Mouse (Mus musculus): ENCODE measurements around the gene Dennd4b. TPM values are rescaled to one million over a fixed set of nuclear protein-coding genes. Genes with fewer than 3 reads are reported as not detected.

Dennd4b gene
- total RNA-seq (2022), result 10 to 100 TPM; 35.2 to 38.6 (median 37.1) TPM

GRCm38 (mm10) chr3:90265034-90265931 is at the start of gene Dennd4b:
Gene Dennd4b, plus strand, starts transcription at chr3:90265185.
- peak; percentile 81 to 84 for DNase-seq (ENCODE audit: low spot score in 2 of 2)

- no peak for DNase-seq (ENCODE audit: low spot score in 2 of 2)
Observed at GRCm38 (mm10) chr3:90215825-90216380, 49.1 kb upstream of the Dennd4b start.

- no peak for DNase-seq (ENCODE audit: low spot score in 2 of 2)
Observed at GRCm38 (mm10) chr3:90220088-90220487, 44.9 kb upstream of the Dennd4b start.

DNA sequence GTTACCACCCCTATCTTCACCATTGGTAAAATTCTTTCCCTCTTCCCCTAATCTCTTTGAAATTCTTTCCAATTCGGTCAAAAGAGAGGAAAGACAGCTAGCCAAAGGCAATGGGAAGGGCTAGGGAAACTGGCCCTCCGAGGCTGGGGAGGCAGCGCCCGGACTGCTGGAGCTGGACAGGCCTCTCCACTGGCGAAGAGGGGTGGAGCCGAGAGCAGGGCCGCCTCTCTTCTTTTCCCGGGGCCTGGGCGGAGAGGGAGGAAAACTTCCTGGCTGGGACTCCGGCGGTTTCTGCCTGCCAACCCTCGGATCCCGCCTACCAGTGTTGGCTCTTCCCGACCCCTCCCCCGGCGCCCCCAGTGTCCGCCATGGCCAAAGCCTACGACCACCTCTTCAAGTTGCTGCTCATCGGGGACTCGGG is 44.4 kb upstream of the Dennd4b start:
- DNase-seq (ENCODE audit: low spot score in 2 of 2), result peak in 1 of 2 experiments; percentile 26

- DNase-seq (ENCODE audit: low spot score in 2 of 2), result no peak
Observed at GRCm38 (mm10) chr3:90221123-90221522, 43.9 kb upstream of the Dennd4b start.

DNA sequence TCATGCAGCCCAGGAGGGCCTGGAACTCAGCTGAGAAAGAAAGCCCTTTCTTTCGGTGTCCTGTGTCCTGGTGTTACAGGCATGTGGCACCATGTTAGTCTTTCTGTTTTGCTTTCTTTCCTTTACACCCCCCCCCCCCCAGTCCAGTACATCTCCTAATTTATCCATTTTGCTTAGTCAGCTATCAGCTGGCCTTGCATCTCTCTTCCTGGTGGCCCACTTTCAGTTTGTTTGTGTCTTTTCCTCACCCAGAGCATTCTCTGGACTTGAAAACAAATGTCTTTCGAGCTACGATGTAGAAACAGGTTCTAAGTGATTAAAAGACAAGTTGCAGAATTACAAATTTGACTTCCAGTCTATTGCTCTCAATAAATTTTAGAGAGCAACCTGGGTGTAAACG is 42.5 kb upstream of the Dennd4b start:
- DNase-seq (ENCODE audit: low spot score in 2 of 2), result no peak

DNA sequence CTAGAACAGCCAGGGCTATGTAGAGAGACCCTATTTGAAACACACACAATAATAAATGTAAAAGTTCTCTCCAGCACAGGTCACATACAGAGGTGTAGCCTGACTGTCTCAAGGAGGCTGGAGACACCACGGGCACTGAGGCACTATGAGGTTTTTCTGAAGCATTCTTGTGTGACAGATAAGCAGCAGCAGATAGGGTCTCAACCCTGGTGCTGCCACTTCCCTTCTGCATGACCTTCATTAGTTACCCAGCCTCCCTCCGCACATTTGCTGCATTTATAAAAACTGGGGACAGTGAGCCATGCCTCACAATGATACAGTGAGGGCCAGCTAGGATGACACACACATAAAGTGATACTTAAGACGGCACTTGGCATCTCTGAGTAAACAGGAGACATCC is 42.0 kb upstream of the Dennd4b start:
- DNase-seq (ENCODE audit: low spot score in 2 of 2), result no peak

- no peak for DNase-seq (ENCODE audit: low spot score in 2 of 2)
Observed at GRCm38 (mm10) chr3:90224331-90224730, 40.7 kb upstream of the Dennd4b start.

DNA sequence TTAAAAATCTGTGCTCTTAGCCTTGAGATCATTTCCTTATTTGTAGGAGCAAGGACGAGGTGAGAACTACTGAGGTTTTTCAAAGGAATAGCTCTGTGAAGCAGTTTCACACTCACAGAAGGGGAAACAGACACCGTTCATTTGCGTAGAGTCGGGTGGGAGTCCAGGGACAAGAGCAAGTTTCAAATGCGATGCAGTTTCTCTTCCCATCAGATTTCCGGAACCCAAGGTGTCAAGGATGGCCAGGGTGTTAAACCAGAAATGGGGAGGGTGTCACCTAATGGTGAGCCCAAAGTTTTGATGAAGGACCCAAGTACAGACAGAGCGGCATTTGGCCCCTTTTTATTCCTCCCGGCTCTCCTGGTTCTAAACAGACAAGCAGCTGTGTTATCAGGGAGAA is 33.9 kb upstream of the Dennd4b start:
- DNase-seq (ENCODE audit: low spot score in 2 of 2), result no peak

GRCm38 (mm10) chr3:90231507-90232333 is 33.3 kb upstream of the Dennd4b start, which contains the start of gene Jtb:
Gene Jtb, plus strand, starts transcription at chr3:90231597.
- peak; percentile 90 to 96 for DNase-seq (ENCODE audit: low spot score in 2 of 2)

GRCm38 (mm10) chr3:90241251-90241650 is 23.7 kb upstream of the Dennd4b start:
- no peak for DNase-seq (ENCODE audit: low spot score in 2 of 2)

DNA sequence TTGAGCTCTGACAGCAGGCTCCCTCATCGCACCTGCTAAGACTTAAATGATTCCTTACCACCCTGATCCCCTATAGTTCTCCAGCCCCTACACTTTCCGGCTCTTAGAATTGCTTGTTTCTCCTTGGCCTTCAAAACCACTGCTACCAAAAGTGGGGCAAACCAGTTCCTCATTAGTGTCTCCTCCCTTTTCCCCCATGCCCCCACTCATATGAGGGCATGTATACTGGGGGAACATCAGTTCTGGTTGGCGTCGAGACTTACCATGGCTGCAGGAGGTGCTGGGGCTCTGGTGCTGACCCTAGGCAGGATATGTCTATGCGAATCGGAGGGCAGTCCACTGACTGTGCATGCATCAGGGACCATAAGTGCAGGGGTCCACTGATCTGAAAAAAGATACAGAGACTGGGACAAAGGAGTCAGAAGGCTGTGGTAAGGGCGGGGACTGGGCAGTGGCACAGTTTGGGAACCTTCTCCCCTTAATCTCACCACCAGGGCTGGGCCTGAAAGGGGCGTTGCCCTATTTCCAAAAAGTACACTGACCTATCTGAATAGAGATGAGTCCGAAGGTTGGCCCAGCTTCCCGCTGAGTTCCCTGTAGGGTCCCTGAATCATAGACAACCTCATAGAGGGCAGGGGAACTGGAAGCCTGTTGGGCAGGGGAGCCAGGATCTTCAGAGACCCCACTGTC is 23.2 kb upstream of the Dennd4b start:
- DNase-seq (ENCODE audit: low spot score in 2 of 2), result no peak

DNA sequence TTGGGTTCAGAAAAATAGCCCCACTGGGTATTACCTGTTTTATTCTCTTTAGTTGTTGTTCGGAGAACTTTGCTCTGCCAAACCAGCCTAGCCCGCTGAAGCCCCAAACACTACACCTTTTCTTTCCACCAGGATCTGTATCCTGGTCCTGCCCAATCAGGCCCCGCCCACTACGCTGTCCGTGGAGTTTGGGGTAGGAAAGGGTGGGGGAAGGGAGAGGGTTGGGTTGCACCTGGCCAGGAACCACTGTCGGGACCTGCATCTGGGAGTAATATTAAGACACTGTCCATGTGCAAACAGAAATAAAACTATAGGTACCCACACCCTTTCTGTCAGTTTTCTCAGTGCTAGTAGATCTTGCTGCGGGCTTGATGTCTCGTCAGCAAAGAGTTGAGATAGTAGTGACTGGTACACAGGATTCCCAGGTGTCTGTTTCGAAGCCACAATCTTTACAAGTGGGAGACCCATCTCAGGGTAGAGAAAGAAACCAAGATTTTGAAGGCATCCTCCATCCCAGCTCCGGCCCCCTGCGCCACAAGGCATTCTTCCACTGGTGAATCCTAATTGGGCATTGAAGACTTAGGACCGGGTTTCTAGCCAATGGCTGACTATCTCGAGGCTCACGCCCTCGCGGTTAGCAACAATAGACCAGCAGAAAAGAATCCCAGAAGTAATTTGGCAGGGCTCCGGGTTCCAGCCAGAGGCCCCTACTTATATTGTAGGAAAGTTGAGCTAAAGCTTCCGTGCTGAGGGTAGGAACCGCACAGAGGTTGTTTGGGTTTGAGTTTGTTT is 21.8 kb upstream of the Dennd4b start, which contains the start of gene Creb3l4:
TSS of gene Creb3l4 (minus strand) at position 529 of the 792 bp plus-strand sequence.
- DNase-seq (ENCODE audit: low spot score in 2 of 2), result no peak

DNA sequence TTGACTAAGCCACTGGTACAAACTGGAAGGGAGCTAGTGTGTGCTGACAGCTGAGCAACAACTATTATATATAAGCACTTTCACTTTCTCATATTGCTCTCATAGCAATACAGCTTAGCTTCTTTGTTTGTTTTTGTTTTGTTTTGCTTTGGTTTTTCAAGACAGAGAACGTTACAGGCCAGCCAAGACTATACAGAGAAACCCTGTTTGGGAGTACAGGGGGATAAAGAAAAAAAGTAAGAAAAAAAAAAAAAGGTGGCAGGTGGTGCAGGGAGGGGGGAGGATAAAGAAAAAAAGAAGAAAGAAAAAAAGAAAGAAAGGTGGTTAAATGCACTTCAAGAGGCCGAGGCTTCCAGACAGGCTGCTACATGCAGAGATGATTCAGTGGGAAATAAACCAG is 19.6 kb upstream of the Dennd4b start:
- DNase-seq (ENCODE audit: low spot score in 2 of 2), result no peak

DNA sequence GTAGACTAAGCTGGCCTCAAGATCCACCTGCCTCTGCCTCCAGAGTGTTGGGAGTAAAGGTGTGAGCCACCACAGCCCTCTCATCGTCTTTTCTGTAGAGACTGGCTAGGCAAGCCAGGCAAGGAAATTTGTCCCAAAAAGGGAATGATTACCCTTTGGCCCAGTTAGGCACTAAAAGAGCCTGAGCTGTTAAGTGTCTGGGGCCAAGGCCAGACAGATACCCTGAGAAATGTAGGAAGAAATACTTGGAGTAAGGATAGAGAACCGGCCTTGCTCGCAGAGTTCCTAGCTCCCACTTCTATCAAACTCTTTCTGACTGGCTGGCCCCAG is 17.4 kb upstream of the Dennd4b start:
- DNase-seq (ENCODE audit: low spot score in 2 of 2), result no peak

- peak; percentile 81 to 92 for DNase-seq (ENCODE audit: low spot score in 2 of 2)
Observed at GRCm38 (mm10) chr3:90247960-90248745, 16.8 kb upstream of the Dennd4b start, which contains the start of gene Slc39a1. Gene Slc39a1, plus strand, starts transcription at chr3:90248172.

DNA sequence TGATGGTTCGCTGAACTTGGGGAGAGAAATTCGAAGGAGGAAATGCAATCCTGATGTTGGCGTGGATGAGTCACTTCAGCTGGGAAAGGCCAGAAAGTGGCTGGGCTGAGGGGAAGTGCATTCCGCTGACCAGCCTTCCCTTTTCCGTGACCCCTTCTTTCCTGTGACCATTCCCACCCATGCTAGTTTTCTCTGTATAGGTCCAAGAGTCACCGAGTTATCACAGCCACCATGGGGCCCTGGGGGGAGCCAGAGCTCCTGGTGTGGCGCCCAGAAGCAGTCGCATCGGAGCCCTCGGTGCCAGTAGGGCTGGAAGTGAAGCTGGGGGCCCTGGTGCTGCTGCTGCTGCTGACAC is 16.3 kb upstream of the Dennd4b start:
- no peak for DNase-seq (ENCODE audit: low spot score in 2 of 2)

GRCm38 (mm10) chr3:90250791-90251190 is 14.2 kb upstream of the Dennd4b start:
- no peak for DNase-seq (ENCODE audit: low spot score in 2 of 2)

DNA sequence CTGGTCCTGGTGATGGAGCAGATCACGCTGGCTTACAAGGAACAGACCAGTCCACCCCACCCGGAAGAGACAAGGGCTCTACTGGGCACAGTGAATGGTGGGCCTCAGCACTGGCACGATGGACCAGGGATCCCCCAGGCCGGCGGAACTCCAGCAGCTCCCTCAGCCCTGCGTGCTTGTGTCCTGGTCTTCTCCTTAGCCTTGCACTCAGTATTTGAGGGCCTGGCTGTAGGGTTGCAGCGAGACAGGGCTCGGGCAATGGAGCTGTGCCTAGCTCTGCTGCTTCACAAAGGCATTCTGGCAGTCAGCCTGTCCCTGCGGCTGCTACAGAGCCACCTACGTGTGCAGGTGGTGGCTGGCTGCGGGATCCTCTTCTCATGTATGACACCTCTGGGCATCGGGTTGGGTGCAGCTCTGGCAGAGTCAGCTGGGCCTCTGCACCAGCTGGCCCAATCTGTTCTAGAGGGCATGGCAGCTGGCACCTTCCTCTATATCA is 13.2 kb upstream of the Dennd4b start:
- DNase-seq (ENCODE audit: low spot score in 2 of 2), result peak in 1 of 2 experiments; percentile 65

Data from left cerebral cortex, adult 8-10 months (tissue).